Mouse (Mus musculus): Measurements from ENCODE around the gene Ythdf1. TPM values are rescaled to one million over a fixed set of nuclear protein-coding genes. Genes with fewer than 3 reads are reported as not detected.

Ythdf1 gene
- polyA plus RNA-seq, 1 experiment from 2014 or later = 84.6 TPM

- Histone ChIP-seq H3K27ac (replicated peaks; ENCODE audit: low read depth, low read length) (no peak overlapping the region), H3K36me3 (replicated peaks; ENCODE audit: control insufficient read depth, insufficient read depth, low read depth, low read length) (peaks cover 6% of the 10 kb centered on the region), H3K27me3 (ENCODE audit: control insufficient read depth, insufficient read depth, low read length) (no peaks in the 10 kb centered on the region), H3K9me3 (replicated peaks; ENCODE audit: control insufficient read depth, low read length) (no peaks in the 10 kb centered on the region), H3K9ac (replicated peaks; ENCODE audit: low read length) (no peak overlapping the region), H3K4me3 (ENCODE audit: low read depth, low read length) (no peak overlapping the region), H3K4me2 (ENCODE audit: low read depth, low read length) (no peak overlapping the region), H3K4me1 (ENCODE audit: control insufficient read depth, insufficient read depth, low read length) (no peaks in the 10 kb centered on the region)
- DNase-seq (ENCODE audit: low spot score) (no peak), ATAC-seq (replicated peaks; ENCODE audit: insufficient number of reproducible peaks, low FRiP score, low TSS enrichment, low read depth) (no peak)
- 93% methylated on average over 18 of the region's 18 CpGs for WGBS
Measured at GRCm38 (mm10) chr2:180904435-180905208, 16.1 kb downstream of the Ythdf1 start.

- Histone ChIP-seq H3K36me3 (replicated peaks; ENCODE audit: control insufficient read depth, insufficient read depth, low read depth, low read length) (peaks cover 6% of the 10 kb centered on the region), H3K4me2 (ENCODE audit: low read depth, low read length) (no peak overlapping the region), H3K9ac (replicated peaks; ENCODE audit: low read length) (no peak overlapping the region), H3K4me3 (ENCODE audit: low read depth, low read length) (no peak overlapping the region), H3K4me1 (ENCODE audit: control insufficient read depth, insufficient read depth, low read length) (no peaks in the 10 kb centered on the region), H3K27me3 (ENCODE audit: control insufficient read depth, insufficient read depth, low read length) (no peaks in the 10 kb centered on the region), H3K9me3 (replicated peaks; ENCODE audit: control insufficient read depth, low read length) (no peaks in the 10 kb centered on the region), H3K27ac (replicated peaks; ENCODE audit: low read depth, low read length) (no peak overlapping the region)
- peak; percentile 59 for DNase-seq (ENCODE audit: low spot score)
- no peak for ATAC-seq (replicated peaks; ENCODE audit: insufficient number of reproducible peaks, low FRiP score, low TSS enrichment, low read depth)
- 51% methylated on average over 2 of the region's 2 CpGs for WGBS
Measured at GRCm38 (mm10) chr2:180902086-180902485, 18.7 kb downstream of the Ythdf1 start.

DNA sequence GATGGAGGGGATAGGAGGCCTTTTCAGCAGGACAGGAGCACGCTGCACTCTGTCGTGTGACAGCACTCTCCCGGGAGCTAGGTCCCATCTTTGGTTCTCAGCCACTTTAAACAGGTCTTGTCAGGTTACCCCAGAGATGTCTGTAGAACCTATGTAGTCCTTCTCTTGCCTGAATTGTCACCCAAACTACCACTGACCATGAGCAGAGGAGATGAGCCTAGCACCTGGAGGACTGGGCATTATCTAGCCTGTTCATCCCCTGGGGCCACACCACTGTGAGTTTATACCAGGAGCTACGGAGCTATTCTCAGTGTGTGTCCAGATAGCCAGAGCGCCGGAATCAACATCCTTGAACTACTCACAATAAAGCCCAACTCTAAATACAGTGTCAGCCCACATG is 22.9 kb downstream of the Ythdf1 start:
- H3K36me3 ChIP-seq (replicated peaks; ENCODE audit: control insufficient read depth, insufficient read depth, low read depth, low read length) = no peaks in the 10 kb centered on the region
- DNase-seq (ENCODE audit: low spot score) = no peak
- H3K9ac ChIP-seq (replicated peaks; ENCODE audit: low read length) = no peak overlapping the region
- ATAC-seq (replicated peaks; ENCODE audit: insufficient number of reproducible peaks, low FRiP score, low TSS enrichment, low read depth) = no peak
- H3K4me1 ChIP-seq (ENCODE audit: control insufficient read depth, insufficient read depth, low read length) = peaks cover 7% of the 10 kb centered on the region
- 75% methylated on average over 6 of the region's 6 CpGs for WGBS
- H3K9me3 ChIP-seq (replicated peaks; ENCODE audit: control insufficient read depth, low read length) = no peaks in the 10 kb centered on the region
- no peak overlapping the region for H3K4me3 ChIP-seq (ENCODE audit: low read depth, low read length)
- H3K4me2 ChIP-seq (ENCODE audit: low read depth, low read length) = no peak overlapping the region
- peaks cover 23% of the 10 kb centered on the region for H3K27me3 ChIP-seq (ENCODE audit: control insufficient read depth, insufficient read depth, low read length)
- H3K27ac ChIP-seq (replicated peaks; ENCODE audit: low read depth, low read length) = no peak overlapping the region

- Histone ChIP-seq H3K4me1 (ENCODE audit: control insufficient read depth, insufficient read depth, low read length) (peaks cover 7% of the 10 kb centered on the region), H3K9me3 (replicated peaks; ENCODE audit: control insufficient read depth, low read length) (no peaks in the 10 kb centered on the region), H3K4me3 (ENCODE audit: low read depth, low read length) (no peak overlapping the region), H3K4me2 (ENCODE audit: low read depth, low read length) (no peak overlapping the region), H3K36me3 (replicated peaks; ENCODE audit: control insufficient read depth, insufficient read depth, low read depth, low read length) (no peaks in the 10 kb centered on the region), H3K9ac (replicated peaks; ENCODE audit: low read length) (no peak overlapping the region), H3K27ac (replicated peaks; ENCODE audit: low read depth, low read length) (no peak overlapping the region), H3K27me3 (ENCODE audit: control insufficient read depth, insufficient read depth, low read length) (peaks cover 28% of the 10 kb centered on the region)
- no peak for ATAC-seq (replicated peaks; ENCODE audit: insufficient number of reproducible peaks, low FRiP score, low TSS enrichment, low read depth)
- no peak for DNase-seq (ENCODE audit: low spot score)
- 76% methylated on average over 15 of the region's 15 CpGs for WGBS
Measured at GRCm38 (mm10) chr2:180896819-180897625, 23.7 kb downstream of the Ythdf1 start.

- DNase-seq (ENCODE audit: low spot score) (no peak), ATAC-seq (replicated peaks; ENCODE audit: insufficient number of reproducible peaks, low FRiP score, low TSS enrichment, low read depth) (no peak)
- H3K36me3 ChIP-seq (replicated peaks; ENCODE audit: control insufficient read depth, insufficient read depth, low read depth, low read length) = no peaks in the 10 kb centered on the region
- WGBS = 77% methylated on average over 11 of the region's 11 CpGs
- no peak overlapping the region for H3K4me3 ChIP-seq (ENCODE audit: low read depth, low read length)
- peaks cover 38% of the 10 kb centered on the region for H3K27me3 ChIP-seq (ENCODE audit: control insufficient read depth, insufficient read depth, low read length)
- H3K27ac ChIP-seq (replicated peaks; ENCODE audit: low read depth, low read length) = no peak overlapping the region
- H3K4me1 ChIP-seq (ENCODE audit: control insufficient read depth, insufficient read depth, low read length) = peaks cover 7% of the 10 kb centered on the region
- H3K9ac ChIP-seq (replicated peaks; ENCODE audit: low read length) = no peak overlapping the region
- no peak overlapping the region for H3K4me2 ChIP-seq (ENCODE audit: low read depth, low read length)
- H3K9me3 ChIP-seq (replicated peaks; ENCODE audit: control insufficient read depth, low read length) = no peaks in the 10 kb centered on the region
Measured at GRCm38 (mm10) chr2:180895837-180896525, 24.8 kb downstream of the Ythdf1 start.

GRCm38 (mm10) chr2:180895321-180895720 is 25.4 kb downstream of the Ythdf1 start:
- H3K36me3 ChIP-seq (replicated peaks; ENCODE audit: control insufficient read depth, insufficient read depth, low read depth, low read length) = no peaks in the 10 kb centered on the region
- no peak overlapping the region for H3K27ac ChIP-seq (replicated peaks; ENCODE audit: low read depth, low read length)
- 68% methylated on average over 3 of the region's 3 CpGs for WGBS
- no peak overlapping the region for H3K4me3 ChIP-seq (ENCODE audit: low read depth, low read length)
- ATAC-seq (replicated peaks; ENCODE audit: insufficient number of reproducible peaks, low FRiP score, low TSS enrichment, low read depth) = no peak
- DNase-seq (ENCODE audit: low spot score) = no peak
- H3K4me1 ChIP-seq (ENCODE audit: control insufficient read depth, insufficient read depth, low read length) = peaks cover 7% of the 10 kb centered on the region
- no peaks in the 10 kb centered on the region for H3K9me3 ChIP-seq (replicated peaks; ENCODE audit: control insufficient read depth, low read length)
- no peak overlapping the region for H3K4me2 ChIP-seq (ENCODE audit: low read depth, low read length)
- no peak overlapping the region for H3K9ac ChIP-seq (replicated peaks; ENCODE audit: low read length)
- H3K27me3 ChIP-seq (ENCODE audit: control insufficient read depth, insufficient read depth, low read length) = peaks cover 45% of the 10 kb centered on the region

- peaks cover 7% of the 10 kb centered on the region for H3K4me1 ChIP-seq (ENCODE audit: control insufficient read depth, insufficient read depth, low read length)
- peak overlapping the region; percentile 48 for H3K4me3 ChIP-seq (ENCODE audit: low read depth, low read length)
- no peaks in the 10 kb centered on the region for H3K36me3 ChIP-seq (replicated peaks; ENCODE audit: control insufficient read depth, insufficient read depth, low read depth, low read length)
- peak overlapping the region; percentile 73; the same call in 1 of the 2 replicates for H3K27ac ChIP-seq (replicated peaks; ENCODE audit: low read depth, low read length)
- H3K9ac ChIP-seq (replicated peaks; ENCODE audit: low read length) = peak overlapping the region; percentile 59
- under 1% methylated on average over 13 of the region's 13 CpGs for WGBS
- H3K9me3 ChIP-seq (replicated peaks; ENCODE audit: control insufficient read depth, low read length) = no peaks in the 10 kb centered on the region
- H3K4me2 ChIP-seq (ENCODE audit: low read depth, low read length) = peak overlapping the region; percentile 78
- ATAC-seq (replicated peaks; ENCODE audit: insufficient number of reproducible peaks, low FRiP score, low TSS enrichment, low read depth) (0 out of 2 replicates have a peak, but pooled peaks have one; percentile 1), DNase-seq (ENCODE audit: low spot score) (peak; percentile 83)
- H3K27me3 ChIP-seq (ENCODE audit: control insufficient read depth, insufficient read depth, low read length) = peaks cover 51% of the 10 kb centered on the region
Measured at GRCm38 (mm10) chr2:180894734-180895133, 26.0 kb downstream of the Ythdf1 start.
